In genomic region chr19:58143853-58144454, GRCm38 (mm10) we compare ENCODE assay signal across 16 mouse cellular contexts.
A peak's percentile ranks its signal among the peaks of the same experiment; 100 is the strongest.
DNase-seq lines count a peak whose midpoint lies in the region; ATAC-seq lines count a peak whose summit lies in the region.
"Had no signal": no experiment of that assay in that cellular context is flagged by ENCODE, and none has a peak within 500 bp of the region (broad histone marks: within the 10 kb centered on the region; RNA-seq: fewer than 3 reads in every experiment).

No protein-coding gene starts in this region.

- H3K4me3 ChIP-seq in forebrain, embryonic 16.5 days (replicated peaks; ENCODE audit: low read length), result no peak overlapping the region
- no peak overlapping the region for H3K4me3 ChIP-seq in forebrain, embryonic 12.5 days (replicated peaks)
- H3K4me3 ChIP-seq: gastrocnemius, adult 2 months; limb, embryonic 10.5 days; midbrain, embryonic 13.5 days; neural tube, embryonic 12.5 days had no signal

- no peak overlapping the region for H3K4me2 ChIP-seq in forebrain, embryonic 16.5 days (ENCODE audit: low read length)
- no peak overlapping the region for H3K4me2 ChIP-seq in forebrain, embryonic 12.5 days
- H3K4me2 ChIP-seq: midbrain, embryonic 13.5 days; neural tube, embryonic 12.5 days had no signal

- no peak overlapping the region for H3K27ac ChIP-seq in forebrain, embryonic 16.5 days (ENCODE audit: low read length)
- no peak overlapping the region for H3K27ac ChIP-seq in forebrain, embryonic 12.5 days
- H3K27ac ChIP-seq: gastrocnemius, adult 2 months; limb, embryonic 10.5 days; liver, embryonic 14.5 days; midbrain, embryonic 13.5 days; neural tube, embryonic 12.5 days had no signal

- peaks cover 3% of the 10 kb centered on the region; the same call in 1 of the 2 replicates for H3K4me1 ChIP-seq in forebrain, embryonic 16.5 days (replicated peaks; ENCODE audit: control insufficient read depth, insufficient read depth, low read length)
- H3K4me1 ChIP-seq in forebrain, embryonic 12.5 days, result peaks cover 10% of the 10 kb centered on the region

- peak; percentile 78 for DNase-seq in CD4-positive helper T cell, adult 2 months (ENCODE audit: low read depth, low spot score)
- DNase-seq in CD8-positive naive resting alpha-beta T cell, adult 2 months (ENCODE audit: low read depth in 2 of 2, low spot score in 2 of 2), result peak; percentile 14 to 46
- DNase-seq in thymus, postnatal 0 days (ENCODE audit: low spot score), result peak; percentile 85
- no peak for DNase-seq in cerebellum, adult 8-10 months
- DNase-seq: cerebellum, adult 11-12 months; gastrocnemius, adult 2 months; heart, adult 18-20 months; heart, postnatal 10 days had no signal

- H3K9me3 ChIP-seq in forebrain, embryonic 16.5 days (ENCODE audit: control insufficient read depth, low read length), result no peaks in the 10 kb centered on the region
- no peaks in the 10 kb centered on the region for H3K9me3 ChIP-seq in forebrain, embryonic 12.5 days
- H3K9me3 ChIP-seq: limb, embryonic 10.5 days; midbrain, embryonic 13.5 days; neural tube, embryonic 12.5 days had no signal

- WGBS in forebrain, embryonic 16.5 days, result 92% methylated on average over 7 of the region's 7 CpGs
- WGBS in forebrain, embryonic 12.5 days, result 96% methylated on average over 7 of the region's 7 CpGs

- no peak overlapping the region for H3K9ac ChIP-seq in forebrain, embryonic 16.5 days (replicated peaks; ENCODE audit: low read depth, low read length)
- H3K9ac ChIP-seq in forebrain, embryonic 12.5 days, result no peak overlapping the region
- H3K9ac ChIP-seq: liver, embryonic 14.5 days; midbrain, embryonic 13.5 days; neural tube, embryonic 12.5 days had no signal

- H3K27me3 ChIP-seq in forebrain, embryonic 16.5 days (replicated peaks; ENCODE audit: control insufficient read depth, insufficient read depth, low read length), result 0 out of 2 replicates have a peak, but pooled peaks cover 3% of the 10 kb centered on the region
- peaks cover 53% of the 10 kb centered on the region for H3K27me3 ChIP-seq in forebrain, embryonic 12.5 days
- H3K27me3 ChIP-seq: midbrain, embryonic 13.5 days; neural tube, embryonic 12.5 days; Patski had no signal

- ATAC-seq in inflammation-experienced regulatory T-cells, adult 6 months, result peak; percentile 85
- no peak for ATAC-seq in forebrain, embryonic 16.5 days
- ATAC-seq in forebrain, embryonic 12.5 days (ENCODE audit: low FRiP score), result no peak
- ATAC-seq: midbrain, embryonic 13.5 days; Patski had no signal

- no peaks in the 10 kb centered on the region for H3K36me3 ChIP-seq in forebrain, embryonic 16.5 days (ENCODE audit: control insufficient read depth, insufficient read depth)
- no peaks in the 10 kb centered on the region for H3K36me3 ChIP-seq in forebrain, embryonic 12.5 days (replicated peaks)
- H3K36me3 ChIP-seq: limb, embryonic 10.5 days; neural tube, embryonic 12.5 days had no signal
